Mouse (Mus musculus): Measurements from ENCODE around the gene Zfp462.

Zfp462 gene

DNA sequence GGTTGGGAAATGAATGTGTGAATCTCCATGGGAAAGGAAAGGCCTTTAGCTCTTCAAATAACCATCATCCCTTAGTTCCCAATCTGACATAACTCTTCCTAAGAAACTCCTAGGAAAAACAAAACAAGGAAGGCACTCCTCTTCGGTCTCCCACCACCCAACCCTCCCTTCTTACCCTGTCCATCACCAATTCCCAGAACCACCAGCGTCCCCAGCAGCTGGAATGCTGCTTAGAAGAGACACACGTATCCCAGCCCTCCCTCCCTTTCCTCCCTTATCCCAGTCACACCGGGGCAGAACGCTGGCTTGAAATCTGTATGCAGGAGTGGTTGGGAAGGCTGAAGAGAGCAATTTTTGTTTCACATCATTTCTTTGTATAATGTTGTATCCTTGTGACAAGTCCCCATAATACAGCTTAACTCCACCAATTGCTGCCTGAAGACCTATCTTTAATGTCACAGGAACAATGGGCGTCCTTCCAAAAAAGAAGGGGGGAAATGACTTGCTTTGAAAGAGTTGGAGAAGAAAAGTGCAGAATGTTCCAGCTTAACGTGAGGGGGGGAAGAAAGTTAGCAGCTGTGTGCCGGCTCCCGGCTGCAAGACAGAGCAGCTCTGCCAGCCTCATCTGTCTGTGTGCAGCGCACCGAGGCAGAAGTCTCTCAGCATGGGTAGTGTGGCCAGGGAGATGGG, 180.3 kb downstream of the Zfp462 start:
- DNase-seq = no peak

DNA sequence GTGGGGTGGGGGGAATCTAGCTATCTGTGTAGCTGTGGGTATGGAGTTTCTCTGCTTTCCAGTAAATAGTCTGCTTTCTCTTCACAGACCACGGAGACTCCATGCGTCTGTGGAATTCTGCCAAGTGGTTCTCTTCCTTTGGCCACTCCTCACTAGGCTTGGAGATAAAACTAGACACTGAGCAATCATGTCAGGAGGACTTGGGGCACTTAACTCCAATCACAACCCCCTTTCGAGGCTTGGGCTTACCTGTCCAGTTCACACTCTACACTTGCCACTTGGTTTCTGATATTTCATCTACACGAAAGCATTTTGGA, 180.8 kb downstream of the Zfp462 start:
- DNase-seq = no peak

DNA sequence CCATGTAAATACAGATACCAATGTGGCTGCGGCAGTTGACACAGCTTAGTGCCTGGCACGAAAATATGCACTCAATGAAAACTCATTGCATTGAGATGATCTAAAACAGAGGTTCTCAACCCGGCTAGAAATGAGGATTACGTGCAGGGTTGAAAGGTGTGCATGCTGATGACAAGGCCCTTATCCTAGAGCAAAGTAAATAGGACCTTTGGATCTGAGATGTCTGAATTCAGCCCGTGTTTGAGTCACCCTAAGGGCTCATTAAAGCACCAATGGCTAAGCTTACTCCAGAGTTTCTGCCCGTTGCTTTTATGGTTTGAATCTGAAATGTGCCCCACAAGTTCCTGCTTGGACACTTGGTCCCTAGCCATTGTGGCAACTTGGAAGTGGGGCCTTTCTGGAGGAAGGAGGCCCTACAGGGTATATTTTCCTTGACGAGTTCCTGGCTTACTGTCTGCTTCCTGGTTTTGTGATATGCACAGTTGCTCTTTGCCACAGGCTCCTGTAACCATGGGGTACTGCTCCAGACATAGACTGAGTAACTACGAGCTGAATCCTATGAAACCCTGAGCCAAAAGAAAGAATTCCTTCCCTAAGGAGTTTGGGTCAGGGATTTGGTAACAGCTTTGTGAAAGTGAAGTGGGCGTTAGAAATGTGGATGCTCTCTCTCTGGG, 182.5 kb downstream of the Zfp462 start:
- DNase-seq = no peak

DNA sequence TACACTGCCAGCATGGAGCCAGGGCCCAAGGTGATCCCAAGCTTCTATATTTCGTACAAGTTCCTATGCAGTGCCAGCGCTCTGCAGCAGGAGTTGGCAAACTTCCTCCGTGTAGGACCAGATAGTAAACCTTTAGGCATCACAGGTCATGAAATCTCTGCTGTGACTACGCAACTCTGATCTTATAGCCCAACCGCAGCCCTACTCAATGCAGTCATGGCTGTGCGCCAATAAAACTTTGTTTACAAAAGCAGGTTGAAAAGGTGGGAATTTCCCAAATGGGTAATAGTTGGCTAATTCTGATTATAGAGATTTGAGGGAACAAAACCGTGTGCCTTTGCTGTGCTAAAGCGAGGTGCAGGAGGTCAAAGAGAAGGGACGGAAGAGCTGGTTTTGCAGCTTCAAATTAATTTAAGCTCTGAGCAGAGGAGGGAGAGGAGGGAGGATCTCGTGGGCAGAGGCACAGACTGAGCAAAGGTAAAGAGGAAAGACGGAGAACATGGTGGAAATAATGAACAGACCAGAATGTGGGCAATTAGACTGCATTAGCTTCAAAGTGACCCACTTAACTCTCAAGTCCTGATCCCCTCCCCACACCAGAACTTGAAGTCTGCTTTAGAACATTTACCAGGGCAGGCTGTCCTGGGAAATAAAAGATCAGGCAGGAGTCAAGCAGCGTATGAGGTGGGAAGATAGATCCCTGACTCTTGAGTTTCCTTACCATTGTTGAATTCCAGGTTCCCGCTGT, 183.4 kb downstream of the Zfp462 start:
- DNase-seq = no peak
